Mouse (Mus musculus) myocyte (in vitro differentiated cells): ENCODE measurements around the gene Letmd1.

ENCODE experiments used
- CEBPB ChIP-seq: IDR thresholded peaks from 2 replicates; pipeline ENCODE4 v1.6.1; 2011; ENCODE audit warnings: mild to moderate bottlenecking, moderate library complexity; ENCODE audit not compliant: poor library complexity, insufficient read depth, severe bottlenecking
- MAX ChIP-seq: IDR thresholded peaks from one replicate; pipeline ENCODE4 v1.6.1; 2011; ENCODE audit warnings: low read depth, mild to moderate bottlenecking, control low read depth
- MYOD1 ChIP-seq, 3 experiments: IDR thresholded peaks; one replicate each; pipeline ENCODE4 v1.6.1; 2011; ENCODE audit warnings: control low read depth in 2 of 3, low read depth in 2 of 3, mild to moderate bottlenecking in 2 of 3, moderate library complexity in 1 of 3; ENCODE audit not compliant: insufficient read length in 2 of 3, control insufficient read depth in 1 of 3
- MYOG ChIP-seq, 3 experiments: IDR thresholded peaks; one replicate each; pipeline ENCODE4 v1.6.1; 2011; ENCODE audit warnings: control low read depth in 2 of 3, low read depth in 2 of 3, mild to moderate bottlenecking in 2 of 3; ENCODE audit not compliant: insufficient read length in 2 of 3, control insufficient read depth in 1 of 3, insufficient read depth in 1 of 3
- POLR2A ChIP-seq: IDR thresholded peaks from one replicate; pipeline ENCODE4 v1.6.1; 2011; ENCODE audit warnings: low read depth, mild to moderate bottlenecking, control low read depth, moderate library complexity; ENCODE audit not compliant: insufficient read length
- POLR2AphosphoS2 ChIP-seq: IDR thresholded peaks from one replicate; pipeline ENCODE4 v1.6.1; 2011; ENCODE audit warnings: low read depth, control low read depth; ENCODE audit not compliant: insufficient read length
- SRF ChIP-seq: IDR thresholded peaks from one replicate; pipeline ENCODE4 v1.6.1; 2011; ENCODE audit warnings: low read depth; ENCODE audit not compliant: control insufficient read depth, insufficient read length
- TCF12 ChIP-seq: IDR thresholded peaks from one replicate; pipeline ENCODE4 v1.6.1; 2011; ENCODE audit warnings: mild to moderate bottlenecking, control low read depth; ENCODE audit not compliant: poor library complexity, insufficient read depth, severe bottlenecking
- USF1 ChIP-seq: IDR thresholded peaks from one replicate; pipeline ENCODE4 v1.6.1; 2011; ENCODE audit warnings: low read depth, mild to moderate bottlenecking, control low read depth, moderate library complexity

DNA sequence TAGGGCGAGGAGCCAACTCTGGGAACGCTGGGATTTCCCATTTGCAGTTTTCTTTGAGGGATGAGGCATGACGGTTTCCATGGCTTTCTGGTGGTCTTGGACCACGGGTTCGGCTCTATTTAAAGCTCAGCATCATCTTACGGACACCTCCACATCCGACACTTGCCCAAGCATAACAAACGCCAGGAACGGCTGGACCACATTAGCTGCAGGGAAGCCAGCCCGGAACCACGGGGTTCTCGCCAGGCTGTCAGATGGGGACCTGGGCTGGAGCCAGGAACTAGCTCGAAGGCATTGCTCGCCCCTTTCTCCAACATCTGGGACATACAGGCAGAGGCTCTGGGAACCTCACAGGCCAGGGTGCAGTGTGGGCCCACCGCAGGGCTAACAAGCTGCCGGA lies 17.6 kb upstream of the Letmd1 start:
- TF ChIP-seq POLR2A (no peak), TCF12 (no peak), MAX (no peak), MYOD1 (IDR thresholded peaks at IDR 0.05; ENCODE audit: control insufficient read depth in 1 of 3, insufficient read length in 2 of 3, low read depth in 2 of 3) (no peak), SRF (no peak), USF1 (no peak), CEBPB (no peak), POLR2AphosphoS2 (no peak), MYOG (IDR thresholded peaks at IDR 0.05; ENCODE audit: control insufficient read depth in 1 of 3, insufficient read depth in 1 of 3, insufficient read length in 2 of 3, low read depth in 2 of 3) (no peak)
